42 mouse cellular contexts compared by ENCODE assay signal in the genomic region with DNA sequence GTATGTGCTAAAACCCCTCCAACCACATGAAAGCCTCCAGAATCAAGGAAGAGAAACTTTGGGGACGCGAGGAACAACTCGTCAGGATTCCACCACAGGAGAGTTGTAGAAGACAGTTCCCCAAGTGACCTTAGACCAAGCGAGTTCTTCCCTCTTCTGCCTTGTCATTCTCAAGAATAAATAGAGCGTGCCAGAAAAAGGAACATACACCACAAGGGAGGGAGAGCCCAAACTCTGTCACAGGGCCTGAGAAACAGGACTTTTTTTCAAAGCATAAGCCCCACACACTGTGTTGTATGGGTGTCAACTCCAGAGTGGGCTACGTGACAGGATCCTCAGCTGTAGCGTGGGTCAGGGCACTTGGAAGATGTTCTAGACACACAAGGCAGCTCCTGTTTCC. TPM values are rescaled to one million over a fixed set of nuclear protein-coding genes. Genes with fewer than 3 reads are reported as not detected.
"Had no signal": no experiment of that assay in that cellular context is flagged by ENCODE, and none has a peak within 500 bp of the region (broad histone marks: within the 10 kb centered on the region; RNA-seq: fewer than 3 reads in every experiment).

No protein-coding gene starts in this region.

- H3K27me3 ChIP-seq: heart, embryonic 12.5 days; hindbrain, embryonic 12.5 days; intestine, embryonic 15.5 days; limb, embryonic 13.5 days; limb, embryonic 15.5 days; liver, embryonic 12.5 days had no signal

- H3K4me1 ChIP-seq: heart, embryonic 10.5 days; heart, embryonic 12.5 days; hindbrain, embryonic 10.5 days; hindbrain, embryonic 12.5 days; intestine, embryonic 15.5 days; limb, embryonic 13.5 days; limb, embryonic 15.5 days; liver, embryonic 12.5 days had no signal

- H3K27ac ChIP-seq: heart, embryonic 10.5 days; hindbrain, embryonic 10.5 days; hindbrain, embryonic 12.5 days; hindbrain, embryonic 14.5 days; intestine, embryonic 15.5 days; kidney, postnatal 0 days; limb, embryonic 13.5 days; limb, embryonic 15.5 days; liver, embryonic 12.5 days had no signal

- H3K9ac ChIP-seq: heart, embryonic 12.5 days; hindbrain, embryonic 12.5 days; hindbrain, embryonic 14.5 days; intestine, embryonic 15.5 days; limb, embryonic 13.5 days; limb, embryonic 15.5 days; liver, embryonic 12.5 days had no signal

- H3K4me2 ChIP-seq: heart, embryonic 12.5 days; hindbrain, embryonic 12.5 days; hindbrain, embryonic 14.5 days; intestine, embryonic 15.5 days; limb, embryonic 13.5 days; limb, embryonic 15.5 days; liver, embryonic 12.5 days had no signal

- H3K4me3 ChIP-seq: heart, embryonic 10.5 days; heart, embryonic 12.5 days; hindbrain, embryonic 10.5 days; hindbrain, embryonic 12.5 days; intestine, embryonic 15.5 days; limb, embryonic 13.5 days; limb, embryonic 15.5 days; liver, embryonic 12.5 days had no signal

- ATAC-seq: hindbrain, embryonic 16.5 days; inflammation-experienced regulatory T-cells, adult 6 months; intestine, embryonic 15.5 days; intestine, postnatal 0 days; liver, embryonic 12.5 days had no signal

- DNase-seq: gastrocnemius, postnatal 14 days; gastrocnemius, postnatal 36 days; heart, adult 18-20 months; heart, postnatal 14 days; heart, postnatal 36 days; kidney, adult 18-20 months; kidney, adult 8-10 months; kidney, postnatal 14 days; kidney, postnatal 36 days; layer of hippocampus, adult 9-11 months; layer of hippocampus, postnatal 36 days; left cerebral cortex, postnatal 4 days had no signal

- H3K36me3 ChIP-seq: heart, embryonic 10.5 days; heart, embryonic 12.5 days; hindbrain, embryonic 10.5 days; hindbrain, embryonic 12.5 days; intestine, embryonic 15.5 days; limb, embryonic 13.5 days; limb, embryonic 15.5 days; liver, embryonic 12.5 days had no signal

- H3K9me3 ChIP-seq: heart, embryonic 10.5 days; heart, embryonic 12.5 days; hindbrain, embryonic 10.5 days; hindbrain, embryonic 12.5 days; intestine, embryonic 15.5 days; limb, embryonic 13.5 days; limb, embryonic 15.5 days; liver, embryonic 12.5 days had no signal

RNA-seq across cellular contexts. Expression of gene Gm17542, which starts 20.1 kb away (rescaled TPM):
- total RNA-seq: gastrocnemius, adult 18-20 months; gastrocnemius, adult 8-10 months; gastrocnemius, postnatal 14 days; gastrocnemius, postnatal 36 days; heart, adult 18-20 months; heart, adult 8-10 months; heart, postnatal 14 days; heart, postnatal 36 days; layer of hippocampus, adult 18-20 months; layer of hippocampus, adult 8-10 months; layer of hippocampus, postnatal 14 days; layer of hippocampus, postnatal 36 days; left cerebral cortex, adult 18-20 months; left cerebral cortex, adult 8-10 months; left cerebral cortex, postnatal 10 days; left cerebral cortex, postnatal 25 days; left cerebral cortex, postnatal 4 days; liver, adult 2 months had no signal
- polyA plus RNA-seq: gonadal fat pad, adult 2 months; heart, embryonic 10.5 days; heart, embryonic 12.5 days; heart, embryonic 14.5 days; heart, embryonic 16.5 days; hindbrain, embryonic 10.5 days; hindbrain, embryonic 12.5 days; hindbrain, embryonic 14.5 days; hindbrain, embryonic 16.5 days; inflammation-experienced regulatory T-cells, adult 6 months; intestine, embryonic 15.5 days; intestine, postnatal 0 days; kidney, embryonic 14.5 days; kidney, postnatal 0 days; large intestine, adult 2 months; limb, embryonic 11.5 days; limb, embryonic 13.5 days; limb, embryonic 15.5 days; liver, adult 2 months; liver, embryonic 12.5 days had no signal
